ENCODE assay signal across 25 mouse cellular contexts in genomic region chr2:35530732-35531131, GRCm38 (mm10).
"Had no signal": no experiment of that assay in that cellular context is flagged by ENCODE, and none has a peak within 500 bp of the region (broad histone marks: within the 10 kb centered on the region; RNA-seq: fewer than 3 reads in every experiment).

No protein-coding gene starts in this region.

- H3K4me1 ChIP-seq: hindbrain, embryonic 12.5 days; intestine, embryonic 15.5 days; limb, embryonic 10.5 days; limb, embryonic 12.5 days had no signal

- ATAC-seq: inflammation-experienced regulatory T-cells, adult 6 months; intestine, embryonic 15.5 days; intestine, postnatal 0 days had no signal

- H3K36me3 ChIP-seq: heart, embryonic 12.5 days; hindbrain, embryonic 10.5 days; hindbrain, embryonic 12.5 days; intestine, embryonic 15.5 days; limb, embryonic 10.5 days; limb, embryonic 12.5 days; liver, embryonic 13.5 days had no signal

- H3K4me2 ChIP-seq: heart, embryonic 12.5 days; hindbrain, embryonic 12.5 days; hindbrain, embryonic 14.5 days; intestine, embryonic 15.5 days; limb, embryonic 12.5 days; liver, embryonic 11.5 days; liver, embryonic 13.5 days had no signal

- DNase-seq: gastrocnemius, adult 2 months; gastrocnemius, postnatal 10 days; gastrocnemius, postnatal 25 days; heart, adult 11 months; heart, adult 2 months; heart, postnatal 10 days; kidney, adult 18-20 months; kidney, adult 8-10 months; kidney, postnatal 10 days; kidney, postnatal 25 days; kidney, postnatal 4 days; liver; liver, embryonic 13.5 days had no signal

- H3K27ac ChIP-seq: gastrocnemius, adult 2 months; heart, adult 2 months; hindbrain, embryonic 10.5 days; hindbrain, embryonic 12.5 days; hindbrain, embryonic 14.5 days; intestine, embryonic 15.5 days; layer of hippocampus, adult 2 months; left cerebral cortex, adult 2 months; limb, embryonic 10.5 days; limb, embryonic 12.5 days; liver, embryonic 13.5 days had no signal

- H3K27me3 ChIP-seq: heart, embryonic 12.5 days; hindbrain, embryonic 12.5 days; intestine, embryonic 15.5 days; limb, embryonic 12.5 days; liver, embryonic 13.5 days had no signal

- H3K4me3 ChIP-seq: gastrocnemius, adult 2 months; heart, adult 2 months; heart, embryonic 12.5 days; hindbrain, embryonic 10.5 days; hindbrain, embryonic 12.5 days; intestine, embryonic 15.5 days; layer of hippocampus, adult 2 months; left cerebral cortex, adult 2 months; limb, embryonic 10.5 days; limb, embryonic 12.5 days; liver, embryonic 13.5 days had no signal

- H3K9ac ChIP-seq: heart, embryonic 12.5 days; hindbrain, embryonic 12.5 days; hindbrain, embryonic 14.5 days; intestine, embryonic 15.5 days; limb, embryonic 12.5 days; liver, embryonic 13.5 days had no signal

- H3K9me3 ChIP-seq: intestine, embryonic 15.5 days; limb, embryonic 10.5 days; limb, embryonic 12.5 days; liver, embryonic 13.5 days had no signal
